Mouse (Mus musculus) kidney, adult 18-20 months (tissue): ENCODE data around the gene Hmga1b.
"Not testable (repeated sequence)": the region's sequence is repeated elsewhere in the genome, so short reads cannot be mapped to it uniquely, and the experiment has no call there.

Source experiments
- DNase-seq: peaks from one replicate; pipeline ENCODE4 v3.0.0; 2021

Gene Hmga1b

DNA sequence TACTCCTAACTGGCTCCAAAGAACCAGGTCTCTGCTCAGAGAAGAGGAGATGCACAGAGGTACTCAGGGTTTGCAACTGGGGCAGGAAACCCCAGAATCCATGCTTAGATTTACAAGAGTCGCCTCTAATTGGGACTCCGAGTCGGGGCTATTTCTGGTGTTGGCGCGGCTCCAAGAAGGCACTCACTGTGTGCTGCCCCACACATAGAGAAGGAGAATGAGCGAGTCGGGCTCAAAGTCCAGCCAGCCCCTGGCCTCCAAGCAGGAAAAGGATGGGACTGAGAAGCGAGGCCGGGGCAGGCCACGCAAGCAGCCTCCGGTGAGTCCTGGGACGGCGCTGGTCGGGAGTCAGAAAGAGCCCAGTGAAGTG, at the start of gene Hmga1b:
TSS of gene Hmga1b (plus strand) at position 123 of the 370 bp plus-strand sequence.
- not testable (repeated sequence) for DNase-seq

DNA sequence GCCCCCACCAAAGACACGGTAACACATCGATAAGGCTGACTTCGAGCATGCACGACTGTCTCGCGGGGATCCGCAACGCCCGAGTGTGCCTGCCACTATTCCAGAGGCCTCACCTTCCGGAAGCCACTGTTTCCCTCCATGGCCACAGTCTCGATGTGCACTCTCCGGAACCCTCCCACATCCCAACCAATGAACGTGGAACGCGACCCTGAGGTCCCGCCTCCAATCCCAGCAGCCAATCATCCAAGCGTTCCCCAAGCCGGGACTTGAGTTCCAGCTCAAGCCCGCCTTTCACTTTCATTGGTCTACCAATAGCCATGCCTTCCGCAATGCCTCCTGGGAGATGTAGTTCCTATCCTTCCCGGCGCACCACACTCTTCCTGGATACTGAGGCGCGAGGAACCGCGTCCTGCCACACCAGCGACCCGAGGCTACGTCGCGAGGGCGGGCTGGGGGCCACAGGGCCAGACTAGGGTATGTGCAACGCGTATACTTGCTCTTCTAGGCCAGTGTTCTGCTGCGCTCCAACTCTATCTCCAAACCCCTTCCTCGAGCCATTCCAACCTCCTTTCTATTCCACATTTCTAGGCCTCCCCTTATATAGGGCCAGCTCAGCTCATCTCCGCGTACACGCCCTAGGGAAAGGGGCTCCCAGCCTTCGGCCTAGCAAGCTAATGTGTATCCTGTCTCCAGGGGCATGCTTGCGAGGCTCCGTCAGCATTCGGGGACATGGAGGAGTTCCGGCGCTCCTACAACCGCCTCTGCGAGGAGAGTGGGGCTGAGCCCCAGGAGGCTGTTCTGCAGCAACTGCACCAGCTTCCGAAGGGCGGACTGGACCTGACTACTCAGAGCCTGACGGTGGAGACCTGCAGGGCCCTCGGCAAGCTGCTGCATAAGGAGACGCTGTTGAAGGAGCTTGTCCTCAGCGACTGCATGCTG, 48.7 kb upstream of the Hmga1b start, which contains the start of the genes Cenpx and Lrrc45:
TSS of gene Cenpx (minus strand) at position 159 of the 939 bp plus-strand sequence.
TSS of gene Lrrc45 (plus strand) at position 346 of the 939 bp plus-strand sequence.
- DNase-seq: peak; percentile 96

DNA sequence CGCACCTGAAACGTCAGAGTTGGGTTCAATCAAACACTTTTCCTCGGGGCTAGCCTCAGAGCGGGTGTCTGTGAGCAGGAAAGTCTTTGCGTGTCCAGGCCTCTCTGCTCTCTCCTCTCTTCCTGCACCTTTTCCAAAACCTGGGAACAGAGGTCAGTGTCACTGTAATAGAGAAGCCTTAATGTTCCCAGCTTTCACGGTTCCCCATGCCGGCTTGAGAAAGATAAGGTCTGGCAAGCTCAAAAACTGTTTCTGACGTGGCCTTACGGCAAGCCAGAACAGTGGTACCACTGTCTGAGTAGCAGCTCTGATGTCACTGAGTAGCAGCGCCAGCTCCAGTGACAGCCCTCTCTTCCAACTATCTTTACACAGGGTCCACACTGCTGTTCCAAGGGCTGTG, 48.0 kb upstream of the Hmga1b start:
- DNase-seq: no peak

DNA sequence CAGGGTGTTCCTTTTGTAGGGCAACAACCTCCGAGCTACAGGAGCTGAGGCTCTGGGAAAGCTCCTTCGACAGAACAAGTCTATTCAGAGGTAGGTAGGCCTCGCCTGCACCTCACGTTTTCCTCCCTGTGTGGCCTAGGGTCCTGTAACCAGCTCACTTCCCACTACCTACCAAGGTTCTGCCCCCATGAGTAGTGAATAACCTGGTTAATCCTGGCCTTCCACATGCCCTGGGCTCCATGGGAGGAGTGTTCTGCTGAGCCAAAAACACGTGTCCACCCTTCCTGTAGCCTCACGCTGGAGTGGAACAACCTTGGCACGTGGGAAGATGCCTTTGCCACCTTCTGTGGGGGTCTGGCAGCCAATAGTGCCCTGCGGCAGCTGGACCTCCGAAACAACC, 47.5 kb upstream of the Hmga1b start:
- DNase-seq: no peak

DNA sequence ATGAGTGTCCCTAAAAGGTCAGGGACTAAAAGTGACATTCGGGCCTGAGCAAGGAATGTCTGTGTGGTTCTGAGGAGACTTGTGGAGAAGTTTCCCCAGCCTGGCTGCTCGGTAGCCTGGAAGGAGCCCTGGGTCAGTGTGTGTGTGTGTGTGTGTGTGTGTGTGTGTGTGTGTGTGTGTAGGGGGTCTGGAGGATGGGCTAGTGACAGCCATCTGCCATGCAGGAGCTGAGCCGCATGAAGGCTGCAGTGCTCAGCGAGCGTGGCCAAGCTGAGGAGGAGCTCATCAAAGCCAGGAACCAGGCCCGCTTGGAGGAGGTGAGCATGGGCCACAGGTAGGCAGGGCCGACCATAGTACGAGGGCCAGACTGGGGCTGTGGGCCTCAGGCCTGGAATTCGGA, 43.4 kb upstream of the Hmga1b start:
- DNase-seq: no peak

DNA sequence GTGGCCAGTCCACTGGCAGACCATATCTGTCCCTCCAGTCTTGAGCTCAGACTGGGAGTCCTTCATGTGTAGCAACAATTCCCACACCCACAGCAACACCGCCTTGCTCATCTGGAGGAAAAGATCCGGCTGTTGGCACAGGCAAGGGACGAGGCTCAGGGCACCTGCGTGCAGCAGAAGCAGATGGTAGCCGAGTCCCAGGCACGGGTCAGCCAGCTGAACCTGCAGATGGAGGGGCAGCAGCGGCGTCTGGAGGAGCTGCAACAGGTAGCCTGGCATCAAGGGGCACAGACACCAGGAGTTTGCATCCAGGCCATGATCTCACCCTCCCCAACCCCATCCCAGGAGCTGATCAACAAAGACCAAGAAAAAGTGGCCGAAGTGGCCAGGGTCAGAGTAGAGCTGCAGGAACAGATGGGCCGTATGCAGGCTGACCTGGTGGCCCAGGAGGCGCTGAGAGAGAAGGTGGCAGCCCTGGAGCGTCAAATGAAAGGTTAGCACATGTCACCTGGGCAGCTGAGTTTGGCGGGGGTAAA, 42.7 kb upstream of the Hmga1b start:
- no peak for DNase-seq

DNA sequence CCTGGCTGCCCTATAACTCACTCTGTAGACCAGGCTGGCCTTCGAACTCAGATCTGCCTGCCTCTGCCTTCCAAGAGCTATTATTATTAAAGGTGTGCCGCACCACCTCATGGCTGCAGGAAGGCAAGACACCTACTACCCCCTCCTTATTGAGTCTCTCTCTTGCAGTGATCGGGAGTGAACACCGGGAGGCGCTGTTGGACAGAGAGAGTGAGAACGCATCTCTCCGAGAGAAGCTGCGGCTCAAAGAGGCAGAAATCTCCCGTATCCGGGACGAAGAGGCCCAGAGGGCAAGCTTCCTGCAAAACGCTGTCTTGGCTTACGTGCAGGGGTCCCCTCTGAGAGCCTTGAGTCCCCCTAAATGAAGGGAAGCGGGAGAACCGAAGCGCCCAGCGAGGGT, 42.1 kb upstream of the Hmga1b start:
- peak; percentile 90 for DNase-seq

DNA sequence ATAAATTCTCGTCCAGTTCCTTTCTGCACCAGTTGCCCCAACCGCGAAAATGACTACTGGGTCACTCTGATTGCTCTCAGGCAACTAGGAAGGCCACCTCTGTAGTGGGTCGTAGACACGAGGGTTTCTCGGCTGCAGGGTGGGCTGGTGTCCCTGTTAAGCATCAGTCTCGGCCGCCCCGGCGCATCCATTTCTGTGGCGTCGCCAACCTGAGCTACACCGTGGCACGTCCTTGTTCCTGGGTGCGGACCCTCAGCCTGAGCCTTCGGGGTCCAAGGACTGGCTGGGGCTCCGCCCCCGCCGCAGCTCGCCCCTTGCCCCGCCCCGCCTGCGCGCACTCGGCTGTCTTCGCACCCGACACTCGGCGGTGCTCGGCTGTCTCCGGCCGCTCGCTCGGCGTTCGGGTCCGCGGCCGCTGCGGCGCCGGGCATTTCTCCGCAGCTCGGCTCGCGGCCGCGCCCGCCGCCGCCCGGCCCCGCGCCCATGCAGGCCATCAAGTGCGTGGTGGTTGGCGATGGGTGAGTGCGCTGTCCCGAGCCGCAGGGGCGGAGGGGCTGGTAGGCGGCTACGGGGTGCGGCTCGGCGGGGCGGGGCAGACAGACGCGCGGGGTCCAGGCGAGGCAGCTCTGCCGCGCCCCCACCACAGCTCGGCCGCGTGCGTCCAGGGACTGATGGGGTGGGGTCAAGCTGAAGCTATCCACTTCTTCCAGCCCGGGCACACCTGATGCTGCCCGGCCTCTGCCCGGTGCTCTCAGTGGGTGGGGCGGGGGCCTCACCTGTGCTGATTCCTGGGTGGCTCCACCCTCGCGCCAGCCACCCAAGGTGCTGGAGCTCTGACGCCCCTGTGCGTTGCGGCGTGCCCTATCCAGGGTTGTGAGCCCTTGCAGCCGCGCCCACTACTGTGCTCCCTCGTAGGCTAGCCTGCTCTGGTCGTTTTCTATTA, 41.2 kb upstream of the Hmga1b start, which contains the start of gene Rac3:
TSS of gene Rac3 (plus strand) at position 347 of the 943 bp plus-strand sequence.
- peak; percentile 70 for DNase-seq

DNA sequence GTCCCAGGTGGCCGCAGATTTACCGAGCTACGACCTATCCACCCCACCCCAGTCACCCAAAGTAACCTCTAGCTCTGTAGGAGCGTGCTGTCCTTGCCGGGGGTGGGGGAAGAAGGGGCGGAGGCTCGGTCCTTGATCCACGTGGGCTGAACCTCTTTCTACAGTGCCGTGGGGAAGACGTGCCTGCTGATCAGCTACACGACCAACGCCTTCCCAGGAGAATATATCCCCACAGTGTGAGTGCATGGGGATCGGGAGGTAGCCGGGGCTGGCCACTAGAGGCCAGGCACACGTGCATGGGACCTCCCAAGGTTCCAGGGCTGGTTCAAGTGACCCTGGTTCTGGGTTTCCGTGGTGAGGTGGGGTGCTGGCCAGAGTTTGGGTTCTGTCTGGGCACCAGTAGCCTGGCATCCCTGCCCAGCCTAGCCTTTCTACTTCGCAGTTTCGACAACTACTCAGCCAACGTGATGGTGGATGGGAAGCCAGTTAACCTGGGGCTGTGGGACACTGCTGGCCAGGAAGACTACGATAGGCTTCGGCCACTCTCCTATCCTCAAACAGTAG, 40.4 kb upstream of the Hmga1b start:
- peak; percentile 48 for DNase-seq

DNA sequence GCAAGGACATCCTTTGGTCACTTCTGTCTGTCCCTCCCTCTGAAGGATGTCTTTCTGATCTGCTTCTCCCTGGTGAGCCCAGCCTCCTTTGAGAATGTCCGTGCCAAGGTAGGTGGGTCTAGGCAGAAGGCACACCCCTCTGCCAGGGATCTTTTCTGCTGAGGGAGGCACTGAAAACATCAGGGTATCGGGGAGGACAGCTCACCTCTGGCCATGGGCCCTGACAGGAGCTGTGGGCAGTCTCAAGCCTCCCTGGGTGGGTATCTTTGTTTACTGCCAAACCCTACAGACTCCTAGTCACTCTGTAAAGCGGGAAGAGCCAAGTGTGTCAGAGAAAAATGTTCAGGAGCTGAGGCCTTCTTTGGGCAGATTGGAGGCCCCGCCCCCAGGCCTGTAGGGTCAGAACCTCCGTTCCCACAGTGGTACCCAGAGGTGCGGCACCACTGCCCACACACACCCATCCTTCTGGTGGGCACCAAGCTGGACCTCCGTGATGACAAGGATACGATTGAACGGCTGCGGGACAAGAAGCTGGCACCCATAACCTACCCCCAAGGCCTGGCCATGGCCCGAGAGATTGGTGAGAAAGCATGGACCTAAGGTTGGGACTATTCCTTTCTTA, 39.7 kb upstream of the Hmga1b start:
- peak; percentile 59 for DNase-seq

DNA sequence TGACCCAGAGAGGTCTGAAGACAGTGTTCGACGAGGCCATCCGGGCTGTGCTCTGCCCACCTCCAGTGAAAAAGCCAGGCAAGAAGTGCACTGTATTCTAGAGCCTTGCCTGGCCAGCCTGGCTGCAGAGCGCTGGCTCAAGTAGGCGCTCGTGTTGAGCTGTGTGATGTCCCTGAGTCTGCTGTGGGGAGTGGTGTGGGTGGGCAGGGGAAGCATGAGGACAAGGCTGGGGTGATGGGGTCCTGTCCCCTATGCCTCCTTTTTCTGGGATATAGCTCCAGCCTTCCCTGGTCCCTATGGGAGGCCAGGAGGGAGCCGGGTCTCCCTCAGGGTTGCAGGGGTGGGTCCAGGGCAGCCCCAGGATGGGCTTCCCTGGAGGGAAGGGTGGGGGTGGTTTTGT, 39.1 kb upstream of the Hmga1b start:
- DNase-seq: no peak

DNA sequence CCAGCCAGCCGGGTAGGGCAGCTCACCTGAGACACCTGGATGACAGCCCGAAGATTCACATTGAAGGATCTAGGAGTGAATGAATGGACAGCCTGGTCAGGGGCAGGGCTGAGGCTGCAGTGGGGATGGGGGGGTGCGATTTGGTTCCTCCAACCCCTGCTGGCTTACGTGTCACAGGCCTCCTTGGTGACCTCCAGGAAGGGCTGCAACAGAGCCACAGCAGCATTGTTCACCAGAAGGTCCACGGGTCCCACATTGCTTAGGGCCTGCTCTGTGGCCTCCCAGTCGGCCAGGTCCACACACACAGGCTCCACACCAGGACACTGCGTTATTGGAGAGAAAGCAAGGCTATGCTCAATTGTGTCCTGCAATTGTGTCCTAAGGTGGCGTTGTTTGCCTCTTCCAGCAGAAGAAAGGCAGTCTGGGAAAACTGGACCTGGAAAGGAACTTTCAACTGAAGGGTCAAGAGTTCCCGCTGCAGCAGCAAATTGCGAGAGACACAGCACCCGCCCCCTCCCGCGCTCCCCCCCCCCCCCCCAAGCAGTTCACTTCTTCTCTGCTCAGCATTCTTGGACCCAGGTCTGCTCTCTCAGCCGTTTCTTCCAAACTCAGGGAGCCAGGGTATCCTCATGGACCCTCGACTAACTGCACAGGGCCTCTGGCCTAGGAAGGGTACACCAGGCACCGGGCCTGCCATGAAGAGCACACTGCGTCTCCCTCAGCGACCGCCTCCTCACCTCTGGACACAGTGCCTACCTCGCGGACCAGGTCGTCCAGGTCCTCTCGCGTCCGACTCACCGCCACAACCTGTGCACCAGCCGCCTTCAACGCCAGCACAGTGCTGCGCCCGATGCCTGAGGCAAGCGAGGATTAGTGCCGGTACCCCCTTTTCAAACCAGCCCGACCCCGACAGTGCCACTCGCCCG, 36.1 kb upstream of the Hmga1b start:
- DNase-seq: no peak

DNA sequence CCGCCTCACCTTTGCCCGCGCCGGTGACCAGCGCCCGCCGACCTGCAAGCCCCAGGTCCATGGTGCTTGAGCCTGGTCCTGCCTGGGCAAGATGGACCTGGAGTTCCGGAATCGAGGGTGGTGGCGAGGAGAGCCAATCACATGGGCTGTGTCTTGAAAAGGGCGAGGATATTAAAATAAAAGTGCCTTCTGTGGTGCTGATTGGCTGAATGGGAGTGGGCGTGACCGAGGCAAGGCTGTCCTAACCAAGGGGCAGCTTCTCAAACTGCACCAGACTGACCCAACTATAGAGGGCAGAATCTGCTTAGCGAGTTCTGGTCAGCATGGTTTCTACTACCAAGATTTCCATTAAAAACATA, 35.4 kb upstream of the Hmga1b start, which contains the start of gene Dcxr:
TSS of gene Dcxr (minus strand) at position 113 of the 359 bp plus-strand sequence.
- peak; percentile 93 for DNase-seq

DNA sequence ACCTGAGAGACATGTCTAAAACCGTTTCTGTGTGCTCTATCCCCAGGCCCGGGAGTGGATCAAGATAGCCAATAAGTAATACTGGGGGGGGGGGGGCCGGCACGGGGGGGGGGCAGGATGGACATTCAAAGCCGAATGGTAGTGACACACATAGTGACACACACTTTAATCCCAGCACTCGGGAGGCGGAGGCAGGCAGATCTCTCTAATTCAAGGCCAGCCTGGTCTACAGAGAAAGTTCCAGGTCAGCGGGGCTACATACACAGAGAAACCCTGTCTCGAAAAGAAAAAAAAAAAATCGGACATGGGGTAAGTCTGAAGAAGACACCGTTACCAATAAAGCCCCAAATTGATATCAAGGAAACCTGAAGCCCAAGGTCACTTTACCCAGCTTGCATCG, 35.0 kb upstream of the Hmga1b start:
- DNase-seq: no peak

DNA sequence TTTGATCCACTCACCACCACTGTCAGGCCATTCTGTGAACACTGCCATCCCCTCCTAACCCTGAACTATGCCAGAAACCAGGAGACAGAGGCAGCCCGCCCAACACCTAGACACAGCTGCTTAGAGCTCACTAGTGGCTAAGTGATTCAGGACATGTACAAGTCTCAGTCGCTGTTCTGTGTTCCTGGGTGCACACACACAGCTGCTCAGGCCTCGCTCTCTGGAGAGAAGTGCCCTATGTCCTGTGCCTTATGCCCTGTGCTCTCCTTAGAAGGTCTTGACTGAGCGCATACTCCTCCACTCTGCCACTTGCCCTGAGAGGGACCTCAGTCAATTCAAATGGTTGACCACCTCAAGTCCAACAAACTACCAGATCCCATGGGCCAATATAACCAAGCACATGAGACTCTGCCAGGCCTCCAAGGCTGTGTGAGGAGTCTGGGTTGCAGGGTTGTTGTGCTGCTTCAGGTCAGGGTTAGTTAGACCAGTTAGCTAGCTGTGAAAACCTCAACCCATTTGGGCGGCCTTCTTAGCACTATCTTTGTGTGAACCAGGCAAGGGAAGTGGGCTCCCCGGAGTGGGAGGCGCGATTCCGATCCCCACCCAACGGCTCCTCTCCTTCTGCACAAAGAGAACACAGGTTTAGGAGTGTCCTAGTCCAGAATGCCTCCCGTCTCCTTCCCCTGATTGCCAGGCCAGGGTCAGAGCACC, 33.9 kb upstream of the Hmga1b start:
- no peak for DNase-seq

DNA sequence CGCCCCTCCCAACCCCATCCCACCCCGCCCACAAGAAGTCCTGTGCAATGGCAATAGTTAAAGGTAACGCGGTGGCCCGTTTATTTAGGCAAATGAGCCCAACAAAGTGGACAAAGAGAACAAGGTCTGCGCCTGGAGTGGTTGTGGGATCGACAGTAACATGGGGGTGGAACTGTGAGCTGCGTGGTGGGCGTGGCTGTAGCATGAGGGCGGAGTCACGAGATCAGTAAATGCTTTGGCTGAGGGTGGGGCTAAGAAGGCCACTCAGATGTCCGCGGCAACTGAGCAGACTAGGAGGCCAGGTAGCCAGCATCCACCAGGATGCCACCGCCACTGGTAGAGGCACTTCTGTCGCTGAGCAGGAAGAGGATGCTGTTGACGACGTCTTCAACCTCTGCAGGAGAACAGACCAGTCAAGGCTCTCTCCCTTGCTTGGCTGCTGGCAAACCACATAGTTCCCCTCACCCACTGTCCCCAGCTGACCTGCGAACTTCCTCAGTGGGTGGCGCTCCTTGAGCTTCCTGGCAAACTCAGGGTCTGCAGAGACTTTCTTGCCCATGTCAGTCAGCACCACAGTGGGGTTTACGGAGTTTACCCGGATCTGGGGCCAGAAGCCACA, 33.1 kb upstream of the Hmga1b start:
- peak; percentile 58 for DNase-seq

DNA sequence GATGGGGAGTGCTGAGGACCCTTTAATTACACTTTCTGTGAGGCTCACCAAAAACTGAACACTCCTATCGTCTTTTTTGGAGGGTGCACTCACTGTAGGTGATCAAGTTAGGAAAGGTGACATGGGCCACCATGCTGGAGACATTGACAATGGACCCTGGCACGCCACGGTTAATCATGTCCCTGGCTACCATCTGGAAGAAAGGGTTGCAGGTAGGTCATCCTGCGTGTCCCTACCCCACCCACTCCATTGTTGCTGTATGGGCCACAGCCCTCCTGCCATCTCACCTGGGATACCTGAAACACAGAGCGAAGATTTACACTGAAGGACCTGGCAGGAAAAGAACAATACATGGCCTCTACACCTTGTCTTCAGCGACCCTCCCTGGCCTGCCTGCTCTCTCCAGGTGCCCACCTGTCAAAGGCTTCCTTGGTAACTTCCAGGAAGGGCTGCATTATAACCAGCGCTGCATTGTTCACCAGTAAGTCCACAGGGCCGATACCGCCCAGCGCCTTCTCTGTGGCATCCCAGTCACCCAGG, 32.2 kb upstream of the Hmga1b start:
- DNase-seq: no peak

DNA sequence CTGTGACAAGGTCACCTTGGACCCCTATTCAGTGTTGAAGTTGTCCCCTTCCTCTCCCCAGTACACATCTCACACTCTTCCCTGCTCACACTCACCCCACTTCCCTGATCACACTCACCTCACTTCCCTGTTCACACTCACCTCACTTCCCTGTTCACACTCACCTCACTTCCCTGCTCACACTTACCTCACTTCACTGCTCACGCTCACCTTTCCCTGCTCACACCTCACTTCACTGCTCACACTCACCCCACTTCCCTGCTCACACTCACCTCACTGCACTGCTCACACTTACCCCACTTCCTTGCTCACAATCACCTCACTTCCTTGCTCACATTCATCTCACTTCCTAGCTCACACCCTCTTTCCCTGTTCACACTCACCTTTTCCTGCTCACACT, 31.2 kb upstream of the Hmga1b start:
- no peak for DNase-seq

DNA sequence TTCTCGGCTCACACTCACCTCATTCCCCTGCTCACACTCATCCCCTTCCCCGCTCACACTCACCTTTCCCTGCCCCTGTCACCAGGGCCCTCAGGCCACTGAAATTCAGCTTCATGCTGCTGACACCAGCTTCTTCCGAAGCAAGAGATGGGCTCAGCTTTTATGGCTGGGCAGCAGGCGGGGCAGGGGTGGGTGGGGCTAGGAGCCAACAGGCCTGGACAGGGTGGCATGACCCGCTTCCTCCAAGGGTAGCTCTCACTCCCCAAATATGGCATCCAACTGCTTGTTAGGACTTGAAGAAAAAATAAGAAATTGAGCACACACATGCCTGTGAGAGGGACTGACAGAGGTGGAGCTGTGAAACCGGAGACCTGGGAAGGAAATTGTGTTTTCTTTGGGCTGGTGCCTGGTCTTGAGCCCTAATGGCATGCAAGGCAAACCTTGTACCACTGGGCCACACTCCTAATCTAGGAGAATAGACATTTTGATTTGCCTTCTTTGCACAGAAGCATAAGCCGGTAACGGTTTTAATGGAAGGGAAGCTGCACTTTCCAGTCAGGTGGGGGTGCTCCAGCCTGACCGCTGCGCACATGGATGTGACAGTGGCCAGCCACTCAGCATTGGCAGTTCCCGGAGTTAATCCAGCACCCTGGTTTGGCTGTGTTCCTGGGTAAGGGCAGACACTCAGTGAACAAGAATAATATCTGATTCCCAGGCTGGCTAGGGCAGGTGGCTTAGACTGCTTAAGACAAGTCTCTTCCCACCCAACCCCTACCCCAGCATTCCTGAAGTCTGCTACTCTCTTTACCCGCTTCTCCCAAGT, 30.5 kb upstream of the Hmga1b start, which contains the start of gene Cbr2:
TSS of gene Cbr2 (minus strand) at position 257 of the 823 bp plus-strand sequence.
- DNase-seq: no peak
